23 mouse cellular contexts compared by ENCODE assay signal in the genomic region with DNA sequence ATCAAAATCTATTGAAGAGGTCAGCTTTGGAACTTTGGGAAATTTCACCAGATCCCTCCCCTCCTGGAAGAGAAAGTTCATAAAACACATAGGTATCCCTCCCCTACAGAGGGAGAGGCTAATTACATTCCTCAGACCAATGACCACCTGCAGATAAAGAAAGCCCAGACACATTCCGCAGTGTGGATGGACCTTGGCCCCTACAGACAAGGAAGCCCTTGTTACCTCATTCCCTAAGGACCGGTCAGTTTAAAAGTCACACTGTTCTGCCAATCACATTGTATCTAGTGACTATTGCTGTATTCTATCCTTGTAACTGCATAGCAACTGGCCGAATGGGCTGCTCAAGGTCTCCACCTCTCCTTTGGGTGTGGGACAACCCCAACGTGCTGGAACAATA.
DNase-seq lines count a peak whose midpoint lies in the region; ATAC-seq lines count a peak whose summit lies in the region.
"Had no signal": no experiment of that assay in that cellular context is flagged by ENCODE, and none has a peak within 500 bp of the region (broad histone marks: within the 10 kb centered on the region; RNA-seq: fewer than 3 reads in every experiment).

No protein-coding gene starts in this region.

- no peak overlapping the region for H3K4me2 ChIP-seq in intestine, embryonic 14.5 days (ENCODE audit: low read length)
- no peak overlapping the region for H3K4me2 ChIP-seq in intestine, embryonic 15.5 days (replicated peaks)
- no peak overlapping the region for H3K4me2 ChIP-seq in intestine, embryonic 16.5 days (ENCODE audit: low read depth, low read length)
- H3K4me2 ChIP-seq: embryonic facial prominence, embryonic 12.5 days; forebrain, embryonic 13.5 days; forebrain, embryonic 15.5 days had no signal

- no peak overlapping the region for H3K9ac ChIP-seq in intestine, embryonic 14.5 days (ENCODE audit: low read length)
- no peak overlapping the region for H3K9ac ChIP-seq in intestine, embryonic 15.5 days
- no peak overlapping the region for H3K9ac ChIP-seq in intestine, embryonic 16.5 days (ENCODE audit: low read depth, low read length)
- H3K9ac ChIP-seq: embryonic facial prominence, embryonic 12.5 days; forebrain, embryonic 13.5 days; forebrain, embryonic 15.5 days had no signal

- H3K36me3 ChIP-seq in intestine, embryonic 14.5 days (ENCODE audit: control insufficient read depth, insufficient read depth, low read length): no peaks in the 10 kb centered on the region
- no peaks in the 10 kb centered on the region for H3K36me3 ChIP-seq in intestine, embryonic 15.5 days
- H3K36me3 ChIP-seq in intestine, embryonic 16.5 days (ENCODE audit: control insufficient read depth, insufficient read depth, low read length): no peaks in the 10 kb centered on the region
- H3K36me3 ChIP-seq: embryonic facial prominence, embryonic 10.5 days; embryonic facial prominence, embryonic 12.5 days; forebrain, embryonic 15.5 days; G1E had no signal

- no peak overlapping the region for H3K4me3 ChIP-seq in intestine, embryonic 14.5 days (ENCODE audit: low read depth, low read length)
- H3K4me3 ChIP-seq in intestine, embryonic 15.5 days (replicated peaks): no peak overlapping the region
- H3K4me3 ChIP-seq in intestine, embryonic 16.5 days (ENCODE audit: low read length): no peak overlapping the region
- H3K4me3 ChIP-seq: embryonic facial prominence, embryonic 10.5 days; embryonic facial prominence, embryonic 12.5 days; forebrain, embryonic 13.5 days; forebrain, embryonic 15.5 days had no signal

- no peak overlapping the region for H3K27ac ChIP-seq in intestine, embryonic 14.5 days (ENCODE audit: low read depth)
- no peak overlapping the region for H3K27ac ChIP-seq in intestine, embryonic 15.5 days
- no peak overlapping the region for H3K27ac ChIP-seq in intestine, embryonic 16.5 days (ENCODE audit: low read length)
- H3K27ac ChIP-seq: embryonic facial prominence, embryonic 10.5 days; embryonic facial prominence, embryonic 12.5 days; forebrain, embryonic 13.5 days; forebrain, embryonic 15.5 days had no signal

- no peak for DNase-seq in intestine, embryonic 14.5 days (ENCODE audit: low spot score)
- DNase-seq in mesoderm, embryonic 11.5 days (ENCODE audit: low read depth, low spot score): peak; percentile 23
- peak; percentile 10 for DNase-seq in yolk sac, embryonic 10.5 days (ENCODE audit: low spot score)
- DNase-seq in MN1 (ENCODE audit: low spot score): no peak
- no peak for DNase-seq in cerebellum, postnatal 36 days
- DNase-seq: adrenal gland, adult 2 months; adrenal gland, postnatal 10 days; adrenal gland, postnatal 25 days; B cell, adult 2 months; cerebellum, adult 11 months; cerebellum, adult 18-20 months; cerebellum, adult 8-10 months; cerebellum, adult 9-11 months; cerebellum, postnatal 14 days had no signal

- 74% methylated on average over 4 of the region's 4 CpGs for WGBS in intestine, embryonic 14.5 days
- 62% methylated on average over 4 of the region's 4 CpGs for WGBS in intestine, embryonic 15.5 days
- 50% methylated on average over 4 of the region's 4 CpGs for WGBS in intestine, embryonic 16.5 days

- no peaks in the 10 kb centered on the region for H3K9me3 ChIP-seq in intestine, embryonic 14.5 days (ENCODE audit: control insufficient read depth, low read length)
- no peaks in the 10 kb centered on the region for H3K9me3 ChIP-seq in intestine, embryonic 15.5 days
- no peaks in the 10 kb centered on the region for H3K9me3 ChIP-seq in intestine, embryonic 16.5 days (ENCODE audit: control insufficient read depth, low read length)
- H3K9me3 ChIP-seq: embryonic facial prominence, embryonic 10.5 days; embryonic facial prominence, embryonic 12.5 days; forebrain, embryonic 13.5 days; forebrain, embryonic 15.5 days; G1E had no signal

- no peaks in the 10 kb centered on the region for H3K4me1 ChIP-seq in intestine, embryonic 14.5 days (replicated peaks; ENCODE audit: control insufficient read depth, insufficient read depth, low read length)
- H3K4me1 ChIP-seq in intestine, embryonic 15.5 days (replicated peaks): no peaks in the 10 kb centered on the region
- no peaks in the 10 kb centered on the region for H3K4me1 ChIP-seq in intestine, embryonic 16.5 days (ENCODE audit: control insufficient read depth, insufficient read depth, low read length)
- H3K4me1 ChIP-seq: embryonic facial prominence, embryonic 10.5 days; embryonic facial prominence, embryonic 12.5 days; forebrain, embryonic 13.5 days; forebrain, embryonic 15.5 days had no signal

- ATAC-seq in intestine, embryonic 14.5 days (replicated peaks; ENCODE audit: low FRiP score, low TSS enrichment, low read depth): 0 out of 2 replicates have a peak, but pooled peaks have one; percentile 23
- ATAC-seq in intestine, embryonic 15.5 days: no peak
- peak; percentile 78 for ATAC-seq in intestine, embryonic 16.5 days
- ATAC-seq: CD4-positive, CD25-positive, alpha-beta regulatory T cell, adult 4 months; forebrain, embryonic 13.5 days; forebrain, embryonic 15.5 days had no signal

- no peaks in the 10 kb centered on the region for H3K27me3 ChIP-seq in intestine, embryonic 14.5 days (replicated peaks; ENCODE audit: control insufficient read depth, insufficient read depth, low read length)
- H3K27me3 ChIP-seq in intestine, embryonic 15.5 days (replicated peaks): no peaks in the 10 kb centered on the region
- no peaks in the 10 kb centered on the region for H3K27me3 ChIP-seq in intestine, embryonic 16.5 days (replicated peaks; ENCODE audit: control insufficient read depth, insufficient read depth, low read length)
- H3K27me3 ChIP-seq: CH12.LX; embryonic facial prominence, embryonic 12.5 days; forebrain, embryonic 13.5 days; forebrain, embryonic 15.5 days had no signal

Comparison
In these comparisons a context has a peak if more than half of its experiments do, and no peak if none do; other contexts are left out.
1. DNase-seq: peak in mesoderm, embryonic 11.5 days (single experiment) and yolk sac, embryonic 10.5 days (single experiment); none in intestine, embryonic 14.5 days (single experiment), MN1 (single experiment) and cerebellum, postnatal 36 days (0 of 2).